Mouse (Mus musculus) G1E (cell line): ENCODE data around the gene St6gal1.

Experiments used
- CTCF ChIP-seq: IDR thresholded peaks from 2 replicates; pipeline ENCODE4 v1.5.1; 2012; ENCODE audit warnings: low read depth, low read length, inconsistent platforms, mixed read lengths
- GATA1 ChIP-seq: IDR thresholded peaks from 2 replicates; pipeline ENCODE4 v1.6.1; 2012; ENCODE audit warnings: borderline replicate concordance, low read length, inconsistent platforms, mixed read lengths
- GATA2 ChIP-seq: IDR thresholded peaks from 2 replicates; pipeline ENCODE4 v1.6.1; 2012; ENCODE audit warnings: low read depth, low read length, inconsistent platforms, borderline replicate concordance
- POLR2AphosphoS5 ChIP-seq: IDR thresholded peaks from 2 replicates; pipeline ENCODE4 v1.6.1; 2012; ENCODE audit warnings: low read depth, low read length, inconsistent platforms; ENCODE audit not compliant: insufficient replicate concordance
- TAL1 ChIP-seq: conservative IDR thresholded peaks from 2 replicates; pipeline ENCODE4 v1.6.1; 2012; ENCODE audit warnings: low read depth, low read length, inconsistent platforms, mixed read lengths

GRCm38 (mm10) chr16:23224671-23225068 is at the start of gene St6gal1:
- TF ChIP-seq CTCF (no peak), GATA1 (no peak), TAL1 (no peak), GATA2 (no peak), POLR2AphosphoS5 (no peak)
